Comparison of ENCODE assay signal across 7 mouse cellular contexts in the genomic region with DNA sequence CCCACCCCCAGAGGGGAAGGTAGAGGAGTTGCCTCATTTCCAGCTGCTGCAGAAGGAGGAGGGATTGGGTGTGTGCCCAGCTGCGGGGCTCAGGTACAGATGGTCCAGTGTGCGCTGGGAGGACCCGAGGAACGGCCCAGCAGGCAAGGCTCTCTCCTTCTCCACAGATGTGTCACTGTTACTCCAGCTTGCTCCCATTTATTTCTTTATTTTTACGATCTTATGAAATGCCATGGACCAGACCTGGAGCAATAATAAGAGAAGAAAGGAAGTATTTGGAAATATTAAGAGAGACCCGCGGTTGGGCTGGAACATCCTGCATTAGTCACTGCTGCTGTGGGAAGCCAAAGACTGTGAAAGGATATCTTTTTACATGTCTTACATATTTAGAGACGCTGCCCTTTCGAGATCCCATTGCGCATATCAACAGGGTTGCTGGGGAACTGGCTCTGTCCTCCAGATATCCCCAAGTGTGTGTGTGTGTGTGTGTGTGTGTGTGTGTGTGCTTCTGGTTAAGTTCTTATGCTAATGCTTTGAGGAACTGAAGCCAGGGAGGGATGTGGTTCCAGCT. TPM values are rescaled to one million over a fixed set of nuclear protein-coding genes. Genes with fewer than 3 reads are reported as not detected.
DNase-seq lines count a peak whose midpoint lies in the region; ATAC-seq and TF ChIP-seq lines count a peak whose summit lies in the region.

No protein-coding gene starts in this region.

- H3K4me1 ChIP-seq in thymus, adult 2 months (replicated peaks; ENCODE audit: control insufficient read depth, insufficient read depth, low read length), result peaks cover 23% of the 10 kb centered on the region
- H3K4me1 ChIP-seq in limb, embryonic 15.5 days, result peaks cover 25% of the 10 kb centered on the region
- H3K4me1 ChIP-seq in hindbrain, embryonic 12.5 days, result no peaks in the 10 kb centered on the region

- peak overlapping the region; percentile 24 for H3K4me2 ChIP-seq in limb, embryonic 15.5 days
- no peak overlapping the region for H3K4me2 ChIP-seq in hindbrain, embryonic 12.5 days (replicated peaks)

- H3K4me3 ChIP-seq in thymus, adult 2 months (ENCODE audit: control insufficient read depth, insufficient read depth, low read length), result peak overlapping the region; percentile 27
- H3K4me3 ChIP-seq in limb, embryonic 15.5 days, result no peak overlapping the region
- H3K4me3 ChIP-seq in hindbrain, embryonic 12.5 days, result no peak overlapping the region

- TF ChIP-seq POLR2A in thymus, adult 2 months (IDR thresholded peaks at IDR 0.05; ENCODE audit: control insufficient read depth, extremely low read depth, insufficient read depth, low read length, poor library complexity), result no peak

- no peak for TF ChIP-seq CTCF in thymus, adult 2 months (IDR thresholded peaks at IDR 0.05; ENCODE audit: borderline replicate concordance, control insufficient read depth, extremely low read depth, insufficient read depth, low read length, poor library complexity)

- no peaks in the 10 kb centered on the region for H3K36me3 ChIP-seq in thymus, adult 2 months (ENCODE audit: control insufficient read depth, insufficient read depth, low read length)
- no peaks in the 10 kb centered on the region for H3K36me3 ChIP-seq in limb, embryonic 15.5 days
- H3K36me3 ChIP-seq in hindbrain, embryonic 12.5 days, result no peaks in the 10 kb centered on the region

- no peaks in the 10 kb centered on the region for H3K9me3 ChIP-seq in limb, embryonic 15.5 days
- H3K9me3 ChIP-seq in hindbrain, embryonic 12.5 days (replicated peaks), result no peaks in the 10 kb centered on the region

- DNase-seq in thymus, adult 2 months, result no peak
- no peak for DNase-seq in thymus, postnatal 36 days
- DNase-seq in gastrocnemius, adult 8-10 months (ENCODE audit: low spot score in 2 of 2), result peak; percentile 49 to 72
- DNase-seq in adrenal gland, adult 18-20 months (ENCODE audit: low spot score in 2 of 2), result no peak
- no peak for DNase-seq in layer of hippocampus, postnatal 10 days (ENCODE audit: low spot score in 2 of 2)

- 10% methylated on average over 10 of the region's 10 CpGs for WGBS in thymus, adult 2 months
- 8% methylated on average over 10 of the region's 10 CpGs for WGBS in limb, embryonic 15.5 days
- 58% methylated on average over 10 of the region's 10 CpGs for WGBS in hindbrain, embryonic 12.5 days

- H3K27me3 ChIP-seq in thymus, adult 2 months (ENCODE audit: control insufficient read depth, insufficient read depth, low read length), result no peaks in the 10 kb centered on the region
- no peaks in the 10 kb centered on the region for H3K27me3 ChIP-seq in limb, embryonic 15.5 days
- H3K27me3 ChIP-seq in hindbrain, embryonic 12.5 days, result no peaks in the 10 kb centered on the region

- peak; percentile 83 for ATAC-seq in limb, embryonic 15.5 days (ENCODE audit: insufficient number of reproducible peaks, low FRiP score, low TSS enrichment, low read depth)
- no peak for ATAC-seq in hindbrain, embryonic 12.5 days (ENCODE audit: low FRiP score)

- no peak overlapping the region for H3K9ac ChIP-seq in limb, embryonic 15.5 days
- no peak overlapping the region for H3K9ac ChIP-seq in hindbrain, embryonic 12.5 days

- peak overlapping the region; percentile 89 for H3K27ac ChIP-seq in thymus, adult 2 months (ENCODE audit: control insufficient read depth, insufficient read depth, low read length)
- peak overlapping the region; percentile 88 for H3K27ac ChIP-seq in limb, embryonic 15.5 days
- no peak overlapping the region for H3K27ac ChIP-seq in hindbrain, embryonic 12.5 days

RNA-seq across cellular contexts. Expression of gene Zfp281, which starts 58.9 kb away (rescaled TPM):
- 6.2 TPM in 2 replicates for polyA plus RNA-seq in thymus, adult 2 months (2012; rRNA removed)
- 10 to 100 TPM in 1 of 4 experiments, 1 to 10 TPM in 3; 7.5 to 12.3 (median 9.4) TPM for total RNA-seq in gastrocnemius, adult 8-10 months (2022)
- polyA plus RNA-seq in limb, embryonic 15.5 days (2015; fragmentation: Nextera tagmentation; extraction: Ambion mirVana), result 15.8 and 17.3 TPM in 2 replicates
- 10 to 100 TPM; 15.3 to 19.7 TPM for total RNA-seq in adrenal gland, adult 18-20 months (2021)
- 10 to 100 TPM; 26.5 to 28.9 TPM for total RNA-seq in layer of hippocampus, postnatal 10 days (2021)
- 33.6 and 37.0 TPM in 2 replicates for polyA plus RNA-seq in hindbrain, embryonic 12.5 days (2016; fragmentation: Nextera tagmentation; extraction: Ambion mirVana)

Comparison
In these comparisons a context has a peak if more than half of its experiments do, and no peak if none do; other contexts are left out.
1. DNase-seq: peak in gastrocnemius, adult 8-10 months (2 of 2); none in thymus, adult 2 months (single experiment), thymus, postnatal 36 days (0 of 2), adrenal gland, adult 18-20 months (0 of 2) and layer of hippocampus, postnatal 10 days (0 of 2).